Mouse (Mus musculus) MEL (cell line): ENCODE results near the gene Opalin. TPM values are rescaled to one million over a fixed set of nuclear protein-coding genes. Genes with fewer than 3 reads are reported as not detected.

Experiments used
- DNase-seq: peaks from one replicate; pipeline ENCODE4 v3.0.0; 2011; ENCODE audit warnings: low read depth, low spot score
- H3K27ac ChIP-seq: 2 replicates; pipeline ENCODE4 v1.5.1; 2012; ENCODE audit warnings: low read depth, mild to moderate bottlenecking, control low read depth, low read length, moderate library complexity; ENCODE audit not compliant: control insufficient read depth
- H3K27me3 ChIP-seq, 2 experiments: fragments of 150-350 bp in 1 of 2; sonication (generic) in 1 of 2; 2 replicates each; pipeline ENCODE4 v1.6.1; 2012; ENCODE audit warnings: low read length in 2 of 2, mild to moderate bottlenecking in 2 of 2, improper control_type of control experiment in 1 of 2, moderate library complexity in 1 of 2; ENCODE audit not compliant: insufficient read depth in 2 of 2, control insufficient read depth in 1 of 2
- H3K36me3 ChIP-seq, 2 experiments: 2 replicates each; pipeline ENCODE4 v1.6.1; 2012 to 2014; ENCODE audit warnings: low read length in 2 of 2, improper control_type of control experiment in 1 of 2, inconsistent platforms in 1 of 2, mild to moderate bottlenecking in 1 of 2; ENCODE audit not compliant: insufficient read depth in 2 of 2, control insufficient read depth in 1 of 2
- H3K4me1 ChIP-seq, 2 experiments: fragments of 150-350 bp in 1 of 2; sonication (generic) in 1 of 2; 2 replicates each; pipeline ENCODE4 v1.6.1; 2012; ENCODE audit warnings: low read length in 2 of 2, improper control_type of control experiment in 1 of 2, mild to moderate bottlenecking in 1 of 2; ENCODE audit not compliant: insufficient read depth in 2 of 2, control insufficient read depth in 1 of 2
- H3K4me3 ChIP-seq, 2 experiments: fragments of 150-350 bp in 1 of 2; sonication (generic) in 1 of 2; 2 replicates each; pipeline ENCODE4 v1.5.1; 2012; ENCODE audit warnings: low read depth in 2 of 2, low read length in 2 of 2, mild to moderate bottlenecking in 2 of 2, moderate library complexity in 2 of 2, control low read depth in 1 of 2, improper control_type of control experiment in 1 of 2; ENCODE audit not compliant: control insufficient read depth in 1 of 2, insufficient read depth in 1 of 2
- H3K79me2 ChIP-seq: 2 replicates; pipeline ENCODE4 v1.6.1; 2012; ENCODE audit warnings: mild to moderate bottlenecking, low read length, moderate library complexity; ENCODE audit not compliant: control insufficient read depth, poor library complexity, insufficient read depth
- H3K9ac ChIP-seq: 2 replicates; pipeline ENCODE4 v1.6.1; 2012; ENCODE audit warnings: low read depth, mild to moderate bottlenecking, control low read depth, low read length, moderate library complexity; ENCODE audit not compliant: control insufficient read depth, poor library complexity, severe bottlenecking
- H3K9me3 ChIP-seq: fragments of 150-350 bp; sonication (generic); replicated peaks from 2 replicates; pipeline ENCODE4 v1.6.1; 2012; ENCODE audit warnings: mild to moderate bottlenecking, low read length, improper control_type of control experiment, moderate library complexity; ENCODE audit not compliant: insufficient read depth
- BHLHE40 ChIP-seq: IDR thresholded peaks from 2 replicates; pipeline ENCODE4 v1.6.1; 2012; ENCODE audit warnings: low read depth, mild to moderate bottlenecking, inconsistent platforms, low read length, improper control_type of control experiment, borderline replicate concordance
- CHD1 ChIP-seq: IDR thresholded peaks from 2 replicates; pipeline ENCODE4 v1.6.1; 2012; ENCODE audit warnings: low read depth, mild to moderate bottlenecking, inconsistent platforms, low read length, improper control_type of control experiment
- CHD2 ChIP-seq: IDR thresholded peaks from 2 replicates; pipeline ENCODE4 v1.6.1; 2011; ENCODE audit warnings: low read length, improper control_type of control experiment
- CTCF ChIP-seq, 3 experiments: IDR thresholded peaks in 2 of 3; conservative IDR thresholded peaks in 1 of 3; 2 replicates each; pipeline ENCODE4 v1.5.1; 2011 to 2012; ENCODE audit warnings: low read length in 3 of 3, low read depth in 2 of 3, mild to moderate bottlenecking in 2 of 3, improper control_type of control experiment in 1 of 3, inconsistent platforms in 1 of 3, mixed read lengths in 1 of 3, moderate library complexity in 1 of 3; ENCODE audit not compliant: control insufficient read depth in 1 of 3, insufficient read depth in 1 of 3, poor library complexity in 1 of 3, severe bottlenecking in 1 of 3
- EP300 ChIP-seq, 2 experiments: IDR thresholded peaks; 2 replicates each; pipeline ENCODE4 v1.6.1; 2011; ENCODE audit warnings: improper control_type of control experiment in 2 of 2, low read length in 2 of 2, low read depth in 1 of 2, mild to moderate bottlenecking in 1 of 2
- ETS1 ChIP-seq: IDR thresholded peaks from 2 replicates; pipeline ENCODE4 v1.6.1; 2012; ENCODE audit warnings: low read depth, mild to moderate bottlenecking, inconsistent platforms, low read length, improper control_type of control experiment, moderate library complexity
- GABPA ChIP-seq: IDR thresholded peaks from 2 replicates; pipeline ENCODE4 v1.6.1; 2012; ENCODE audit warnings: low read depth, mild to moderate bottlenecking, inconsistent platforms, low read length, improper control_type of control experiment, moderate library complexity
- HCFC1 ChIP-seq: IDR thresholded peaks from 2 replicates; pipeline ENCODE4 v1.6.1; 2012; ENCODE audit warnings: low read depth, mild to moderate bottlenecking, inconsistent platforms, low read length, improper control_type of control experiment, moderate library complexity
- JUND ChIP-seq: IDR thresholded peaks from 2 replicates; pipeline ENCODE4 v1.6.1; 2011; ENCODE audit warnings: low read depth, mild to moderate bottlenecking, improper control_type of control experiment, low read length
- KAT2A ChIP-seq: conservative IDR thresholded peaks from 2 replicates; pipeline ENCODE4 v1.6.1; 2012; ENCODE audit warnings: low read depth, low read length, improper control_type of control experiment, inconsistent platforms
- MAX ChIP-seq: IDR thresholded peaks from 2 replicates; pipeline ENCODE4 v1.6.1; 2011; ENCODE audit warnings: low read length, improper control_type of control experiment
- MAZ ChIP-seq: IDR thresholded peaks from 2 replicates; pipeline ENCODE4 v1.6.1; 2012; ENCODE audit warnings: low read depth, mild to moderate bottlenecking, inconsistent platforms, low read length, improper control_type of control experiment
- MYC ChIP-seq: IDR thresholded peaks from 2 replicates; pipeline ENCODE4 v1.6.1; 2011; ENCODE audit warnings: low read depth, mild to moderate bottlenecking, low read length, improper control_type of control experiment, moderate library complexity
- NELFE ChIP-seq: IDR thresholded peaks from 2 replicates; pipeline ENCODE4 v1.6.1; 2011; ENCODE audit warnings: low read depth, low read length, improper control_type of control experiment
- POLR2A ChIP-seq, 2 experiments: IDR thresholded peaks; 2 replicates each; pipeline ENCODE4 v1.6.1; 2011 to 2012; ENCODE audit warnings: low read length in 2 of 2, mild to moderate bottlenecking in 2 of 2, control low read depth in 1 of 2, improper control_type of control experiment in 1 of 2, low read depth in 1 of 2, moderate library complexity in 1 of 2; ENCODE audit not compliant: control insufficient read depth in 1 of 2, insufficient read depth in 1 of 2, poor library complexity in 1 of 2
- POLR2AphosphoS5 ChIP-seq: IDR thresholded peaks from 2 replicates; pipeline ENCODE4 v1.6.1; 2012; ENCODE audit warnings: low read depth, borderline replicate concordance, mild to moderate bottlenecking, inconsistent platforms, low read length, moderate library complexity, mixed read lengths
- RCOR1 ChIP-seq: IDR thresholded peaks from 2 replicates; pipeline ENCODE4 v1.6.1; 2012; ENCODE audit warnings: low read depth, mild to moderate bottlenecking, inconsistent platforms, low read length, improper control_type of control experiment
- SMC3 ChIP-seq: IDR thresholded peaks from 2 replicates; pipeline ENCODE4 v1.6.1; 2011; ENCODE audit warnings: low read depth, low read length, improper control_type of control experiment
- UBTF ChIP-seq: IDR thresholded peaks from 2 replicates; pipeline ENCODE4 v1.6.1; 2012; ENCODE audit warnings: low read depth, mild to moderate bottlenecking, inconsistent platforms, low read length, improper control_type of control experiment, moderate library complexity, borderline replicate concordance; ENCODE audit not compliant: insufficient read depth
- ZNF384 ChIP-seq: IDR thresholded peaks from 2 replicates; pipeline ENCODE4 v1.6.1; 2012; ENCODE audit warnings: low read depth, mild to moderate bottlenecking, inconsistent platforms, low read length, improper control_type of control experiment
- polyA plus RNA-seq, 2 experiments: library from polyadenylated mRNA; stranded (reverse) in 1 of 2; unstranded in 1 of 2; fragments of >175 nt in 1 of 2; fragments of >200 nt in 1 of 2; gene quantifications; 2 replicates each; pipeline versions ENCODE4 v1.2.1 to v1.2.4; 2012; ENCODE audit warnings: low replicate concordance in 2 of 2, low read depth in 1 of 2; ENCODE audit not compliant: insufficient read length in 2 of 2, insufficient read depth in 1 of 2, missing spikeins in 1 of 2
- total RNA-seq: library from RNA; depleted of rRNA; stranded (reverse); fragments of 300-350 nt; gene quantifications from 2 replicates; pipeline ENCODE4 v1.2.3, GENCODE M21; 2012; rRNA removed

Gene Opalin
- not detected in 2 replicates for total RNA-seq
- not detected for polyA plus RNA-seq

DNA sequence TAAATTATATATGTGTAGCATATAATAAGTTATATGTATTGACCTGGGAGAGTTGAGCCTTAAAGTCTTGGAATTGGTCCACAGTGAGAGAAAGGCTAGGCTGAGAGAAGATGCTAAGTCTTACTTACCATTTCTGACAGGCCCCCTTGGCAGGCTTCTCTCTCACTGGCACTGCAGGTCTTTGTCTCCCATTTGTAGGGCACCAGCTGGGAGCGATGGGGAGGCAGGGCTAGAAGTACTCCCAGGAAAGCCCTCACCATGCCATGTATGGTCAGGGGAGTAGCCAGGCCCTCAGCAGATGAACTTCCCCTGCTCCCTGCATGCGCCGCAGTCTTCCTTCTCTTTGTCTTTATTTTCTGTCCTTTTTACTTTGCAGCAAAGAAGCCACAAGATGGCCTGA is at the start of gene Opalin:
Gene Opalin (minus strand): TSS at position 208 of the 400 bp plus-strand sequence.
- TF ChIP-seq NELFE, result no peak
- TF ChIP-seq CHD1, result no peak
- no peak for DNase-seq
- no peak within 1 kb of the TSS for H3K27ac ChIP-seq
- no peak within 1 kb of the TSS for H3K9ac ChIP-seq
- no peaks in the 10 kb centered on the region for H3K4me1 ChIP-seq
- no peaks in the 10 kb centered on the region for H3K79me2 ChIP-seq
- H3K27me3 ChIP-seq, result peaks cover 0 to 1% of the 10 kb centered on the region in 2 experiments; a peak in 3 of 4 replicates
- no peaks in the 10 kb centered on the region for H3K9me3 ChIP-seq
- H3K4me3 ChIP-seq, result no peak within 1 kb of the TSS
- no peaks in the 10 kb centered on the region for H3K36me3 ChIP-seq

- no peaks in the 10 kb centered on the region for H3K79me2 ChIP-seq
- H3K36me3 ChIP-seq, result no peaks in the 10 kb centered on the region
- no peaks in the 10 kb centered on the region; a peak in 1 of 4 replicates for H3K27me3 ChIP-seq
- no peak for DNase-seq
- no peaks in the 10 kb centered on the region for H3K4me1 ChIP-seq
- H3K9me3 ChIP-seq, result no peaks in the 10 kb centered on the region
- H3K9ac ChIP-seq, result no peak overlapping the region
- no peak overlapping the region for H3K4me3 ChIP-seq
- H3K27ac ChIP-seq, result no peak overlapping the region
- no peak for TF ChIP-seq HCFC1
- no peak for TF ChIP-seq UBTF
- TF ChIP-seq CTCF (IDR thresholded peaks at IDR 0.05 in 2 of 3, conservative IDR thresholded peaks at IDR 0.05 in 1 of 3; ENCODE audit: control insufficient read depth in 1 of 3, insufficient read depth in 1 of 3, low read depth in 2 of 3, low read length in 3 of 3, poor library complexity in 1 of 3, severe bottlenecking in 1 of 3), result no peak
- no peak for TF ChIP-seq RCOR1
- no peak for TF ChIP-seq SMC3
- TF ChIP-seq KAT2A, result no peak
- TF ChIP-seq POLR2AphosphoS5, result no peak
- no peak for TF ChIP-seq JUND
- no peak for TF ChIP-seq POLR2A (IDR thresholded peaks at IDR 0.05; ENCODE audit: control insufficient read depth in 1 of 2, insufficient read depth in 1 of 2, low read depth in 1 of 2, low read length in 2 of 2, poor library complexity in 1 of 2)
- TF ChIP-seq MAX, result no peak
- TF ChIP-seq EP300 (IDR thresholded peaks at IDR 0.05; ENCODE audit: low read depth in 1 of 2, low read length in 2 of 2), result no peak
- no peak for TF ChIP-seq CHD2
- no peak for TF ChIP-seq MYC
- TF ChIP-seq GABPA, result no peak
- TF ChIP-seq NELFE, result no peak
- no peak for TF ChIP-seq MAZ
- no peak for TF ChIP-seq ETS1
- TF ChIP-seq ZNF384, result no peak
- TF ChIP-seq BHLHE40, result no peak
These were observed 46.1 kb upstream of the Opalin start for GRCm38 (mm10) chr19:41123009-41123408.
